Mouse (Mus musculus): ENCODE data around the gene Dcst1. TPM values are rescaled to one million over a fixed set of nuclear protein-coding genes. Genes with fewer than 3 reads are reported as not detected.

The Dcst1 gene
- polyA plus RNA-seq, 2 experiments = 0.03 TPM; not detected in 1

DNA sequence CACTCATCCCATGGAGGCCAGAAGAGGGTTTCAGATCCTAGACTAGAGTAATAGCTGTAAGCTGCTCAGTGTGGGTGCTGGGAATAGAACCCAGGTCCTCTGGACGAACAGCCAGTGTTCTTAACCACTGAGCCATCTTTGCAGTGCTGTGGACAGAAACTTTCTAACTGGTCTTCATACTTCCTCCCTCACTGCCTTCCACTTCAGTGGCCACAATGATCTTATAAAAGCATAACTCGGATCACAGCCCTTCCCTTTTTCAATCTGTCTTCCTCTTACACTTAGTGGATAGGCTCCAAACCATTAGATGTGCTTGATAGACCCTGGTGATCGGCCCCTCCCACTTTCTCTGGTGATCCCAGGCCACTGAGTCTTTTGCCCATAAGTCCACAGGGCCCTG is 4.8 kb downstream of the Dcst1 start:
- Histone ChIP-seq H3K9ac (replicated peaks) (no peak overlapping the region), H3K4me1 (replicated peaks; ENCODE audit: control insufficient read depth in 2 of 2, insufficient read depth in 2 of 2, low read length in 1 of 2) (no peaks in the 10 kb centered on the region), H3K9me3 (ENCODE audit: control insufficient read depth, low read length) (no peaks in the 10 kb centered on the region), H3K36me3 (replicated peaks; ENCODE audit: control insufficient read depth, insufficient read depth, low read depth) (no peaks in the 10 kb centered on the region), H3K4me3 (ENCODE audit: insufficient read depth in 1 of 2, low read depth in 2 of 2, low read length in 2 of 2) (no peak overlapping the region), H3K27ac (no peak overlapping the region), H3K27me3 (ENCODE audit: control insufficient read depth, insufficient read depth, low read length) (no peaks in the 10 kb centered on the region), H3K4me2 (ENCODE audit: low read depth) (no peak overlapping the region)
- no peak for DNase-seq (ENCODE audit: low read depth in 3 of 3, low spot score in 3 of 3)
- TF ChIP-seq EP300 (IDR thresholded peaks at IDR 0.05; ENCODE audit: low read depth) (no peak), CTCF (IDR thresholded peaks at IDR 0.05; ENCODE audit: low read depth) (no peak)
- no peak for ATAC-seq (ENCODE audit: insufficient read depth)
- 38% methylated on average over 3 of the region's 3 CpGs for WGBS (ENCODE audit: insufficient replicate concordance)

DNA sequence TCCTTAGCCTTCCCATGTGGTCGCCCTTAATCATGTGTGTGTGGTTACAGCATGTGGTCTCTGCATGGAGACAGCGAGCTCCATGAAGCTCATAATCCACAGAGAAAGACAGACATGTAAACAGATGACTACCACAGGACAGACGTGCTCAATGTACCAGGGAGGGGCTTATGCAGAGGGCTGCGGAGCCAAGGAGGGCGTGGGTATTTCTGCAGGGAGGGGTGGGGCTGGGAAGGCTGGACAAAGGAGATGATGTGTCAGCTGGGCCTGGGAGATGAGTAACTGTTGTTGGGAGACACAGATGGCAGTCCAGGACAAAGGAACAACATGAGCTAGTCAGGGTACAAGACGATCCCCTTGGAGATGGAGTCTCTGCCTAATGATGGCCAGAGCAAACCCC is 5.4 kb downstream of the Dcst1 start:
- Histone ChIP-seq H3K9ac (replicated peaks) (no peak overlapping the region), H3K4me2 (ENCODE audit: low read depth) (no peak overlapping the region), H3K9me3 (ENCODE audit: control insufficient read depth, low read length) (no peaks in the 10 kb centered on the region), H3K27me3 (ENCODE audit: control insufficient read depth, insufficient read depth, low read length) (no peaks in the 10 kb centered on the region), H3K27ac (no peak overlapping the region), H3K4me1 (replicated peaks; ENCODE audit: control insufficient read depth in 2 of 2, insufficient read depth in 2 of 2, low read length in 1 of 2) (no peaks in the 10 kb centered on the region), H3K36me3 (replicated peaks; ENCODE audit: control insufficient read depth, insufficient read depth, low read depth) (no peaks in the 10 kb centered on the region), H3K4me3 (ENCODE audit: insufficient read depth in 1 of 2, low read depth in 2 of 2, low read length in 2 of 2) (no peak overlapping the region)
- DNase-seq (ENCODE audit: low read depth in 3 of 3, low spot score in 3 of 3) (no peak), ATAC-seq (ENCODE audit: insufficient read depth) (no peak)
- no peak for TF ChIP-seq CTCF (IDR thresholded peaks at IDR 0.05; ENCODE audit: low read depth)
- TF ChIP-seq EP300 (IDR thresholded peaks at IDR 0.05; ENCODE audit: low read depth) = no peak
- WGBS (ENCODE audit: insufficient replicate concordance) = 45% methylated on average over 6 of the region's 6 CpGs

DNA sequence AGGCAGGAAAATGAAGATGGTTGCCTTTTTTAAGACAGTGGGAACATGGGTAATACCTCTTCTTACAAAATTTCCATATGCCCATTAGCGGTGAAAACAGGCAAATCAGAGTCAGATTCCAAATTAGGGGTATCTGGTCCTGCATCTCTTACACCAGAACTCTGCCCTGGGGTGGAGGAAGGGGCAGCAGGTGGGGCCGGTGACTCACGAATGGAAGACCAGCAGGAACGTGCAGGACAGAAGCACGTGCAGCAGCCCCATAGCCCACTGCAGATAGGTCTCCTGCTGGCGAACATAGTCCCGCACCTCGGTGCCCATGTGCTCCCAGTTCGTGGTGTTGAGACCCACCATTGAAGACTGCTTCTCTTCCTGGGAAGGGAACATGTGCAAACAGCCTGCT is 9.0 kb downstream of the Dcst1 start:
- H3K36me3 ChIP-seq (replicated peaks; ENCODE audit: control insufficient read depth, insufficient read depth, low read depth) = no peaks in the 10 kb centered on the region
- H3K4me2 ChIP-seq (ENCODE audit: low read depth) = no peak overlapping the region
- no peak for TF ChIP-seq EP300 (IDR thresholded peaks at IDR 0.05; ENCODE audit: low read depth)
- TF ChIP-seq CTCF (IDR thresholded peaks at IDR 0.05; ENCODE audit: low read depth) = no peak
- H3K4me1 ChIP-seq (replicated peaks; ENCODE audit: control insufficient read depth in 2 of 2, insufficient read depth in 2 of 2, low read length in 1 of 2) = no peaks in the 10 kb centered on the region
- no peaks in the 10 kb centered on the region for H3K9me3 ChIP-seq (ENCODE audit: control insufficient read depth, low read length)
- DNase-seq (ENCODE audit: low read depth in 3 of 3, low spot score in 3 of 3) (no peak), ATAC-seq (ENCODE audit: insufficient read depth) (no peak)
- peaks cover 3% of the 10 kb centered on the region for H3K27me3 ChIP-seq (ENCODE audit: control insufficient read depth, insufficient read depth, low read length)
- H3K9ac ChIP-seq (replicated peaks) = no peak overlapping the region
- WGBS (ENCODE audit: insufficient replicate concordance) = 56% methylated on average over 9 of the region's 9 CpGs
- no peak overlapping the region for H3K27ac ChIP-seq
- no peak overlapping the region for H3K4me3 ChIP-seq (ENCODE audit: insufficient read depth in 1 of 2, low read depth in 2 of 2, low read length in 2 of 2)

DNA sequence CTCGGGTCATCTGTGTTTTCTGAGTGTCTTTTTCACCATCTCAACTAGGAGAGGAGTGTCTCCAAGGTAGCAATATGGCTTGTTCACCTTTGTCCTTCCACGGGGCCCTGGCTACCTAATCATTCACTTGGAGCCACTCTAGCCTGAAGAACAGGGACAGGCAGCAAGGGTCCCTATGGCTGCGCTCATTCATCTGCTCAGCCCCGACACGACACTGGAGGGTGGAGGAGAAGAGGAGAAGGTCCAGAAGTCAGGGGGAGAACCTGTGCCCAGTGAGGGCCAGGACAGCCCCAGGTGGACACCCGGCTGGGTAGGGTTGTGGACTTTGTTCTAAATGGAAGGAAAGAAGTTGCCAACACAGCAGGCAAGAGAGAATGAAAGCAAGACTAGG is 9.5 kb downstream of the Dcst1 start:
- Histone ChIP-seq H3K9ac (replicated peaks) (no peak overlapping the region), H3K4me3 (ENCODE audit: insufficient read depth in 1 of 2, low read depth in 2 of 2, low read length in 2 of 2) (no peak overlapping the region), H3K9me3 (ENCODE audit: control insufficient read depth, low read length) (no peaks in the 10 kb centered on the region), H3K36me3 (replicated peaks; ENCODE audit: control insufficient read depth, insufficient read depth, low read depth) (no peaks in the 10 kb centered on the region), H3K27ac (no peak overlapping the region), H3K4me2 (ENCODE audit: low read depth) (no peak overlapping the region), H3K27me3 (ENCODE audit: control insufficient read depth, insufficient read depth, low read length) (peaks cover 7% of the 10 kb centered on the region), H3K4me1 (replicated peaks; ENCODE audit: control insufficient read depth in 2 of 2, insufficient read depth in 2 of 2, low read length in 1 of 2) (no peaks in the 10 kb centered on the region)
- ATAC-seq (ENCODE audit: insufficient read depth) (no peak), DNase-seq (ENCODE audit: low read depth in 3 of 3, low spot score in 3 of 3) (no peak)
- TF ChIP-seq CTCF (IDR thresholded peaks at IDR 0.05; ENCODE audit: low read depth) = no peak
- no peak for TF ChIP-seq EP300 (IDR thresholded peaks at IDR 0.05; ENCODE audit: low read depth)
- WGBS (ENCODE audit: insufficient replicate concordance) = 57% methylated on average over 6 of the region's 6 CpGs

DNA sequence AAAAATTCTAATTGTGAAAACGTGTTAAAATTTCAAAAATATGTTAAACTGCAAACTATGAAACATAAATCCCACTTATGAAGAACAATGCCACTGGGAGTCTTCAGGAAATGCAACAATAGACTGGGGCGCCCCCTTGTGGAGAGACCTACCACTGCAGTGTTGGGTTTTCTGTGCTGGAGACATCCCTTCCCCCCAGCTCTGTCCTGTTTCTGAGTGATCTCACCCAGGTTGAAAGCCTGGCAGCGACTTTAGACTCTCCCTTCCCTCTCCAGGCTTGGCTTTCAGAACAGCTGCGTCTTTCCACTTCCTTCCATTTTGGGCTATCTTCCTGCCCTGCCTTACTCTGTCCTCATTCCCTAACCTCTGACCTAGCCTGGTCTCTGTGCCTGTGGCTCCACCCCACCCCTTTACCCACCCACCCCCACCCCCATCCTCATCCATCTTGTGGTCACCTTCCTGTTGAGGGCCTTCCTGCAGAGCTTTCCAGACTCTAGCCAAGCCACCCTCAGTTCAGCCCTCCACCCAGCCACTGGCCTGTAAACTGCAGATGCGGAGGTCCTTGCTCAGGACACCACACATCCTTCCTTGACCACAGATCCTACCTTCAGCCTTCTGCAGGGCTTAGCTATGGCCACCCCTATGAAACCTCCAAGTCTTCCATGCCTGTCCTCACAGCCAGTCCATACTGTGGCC is 10.1 kb downstream of the Dcst1 start:
- no peaks in the 10 kb centered on the region for H3K4me1 ChIP-seq (replicated peaks; ENCODE audit: control insufficient read depth in 2 of 2, insufficient read depth in 2 of 2, low read length in 1 of 2)
- no peak overlapping the region for H3K27ac ChIP-seq
- no peak overlapping the region for H3K4me3 ChIP-seq (ENCODE audit: insufficient read depth in 1 of 2, low read depth in 2 of 2, low read length in 2 of 2)
- ATAC-seq (ENCODE audit: insufficient read depth) = no peak
- H3K9ac ChIP-seq (replicated peaks) = no peak overlapping the region
- no peak for DNase-seq (ENCODE audit: low read depth in 3 of 3, low spot score in 3 of 3)
- peaks cover 12% of the 10 kb centered on the region for H3K27me3 ChIP-seq (ENCODE audit: control insufficient read depth, insufficient read depth, low read length)
- H3K36me3 ChIP-seq (replicated peaks; ENCODE audit: control insufficient read depth, insufficient read depth, low read depth) = no peaks in the 10 kb centered on the region
- no peak overlapping the region for H3K4me2 ChIP-seq (ENCODE audit: low read depth)
- TF ChIP-seq EP300 (IDR thresholded peaks at IDR 0.05; ENCODE audit: low read depth) = no peak
- TF ChIP-seq CTCF (IDR thresholded peaks at IDR 0.05; ENCODE audit: low read depth) = peak; percentile 87
- 10% methylated on average over 5 of the region's 5 CpGs for WGBS (ENCODE audit: insufficient replicate concordance)
- H3K9me3 ChIP-seq (ENCODE audit: control insufficient read depth, low read length) = no peaks in the 10 kb centered on the region
